Mouse (Mus musculus) gastrocnemius, postnatal 14 days (tissue): Measurements from ENCODE around the gene Plxnb1. TPM values are rescaled to one million over a fixed set of nuclear protein-coding genes. Genes with fewer than 3 reads are reported as not detected.

Experiments used
- DNase-seq: peaks from one replicate; pipeline ENCODE4 v3.0.0; 2021; ENCODE audit warnings: mixed read lengths
- intact Hi-C: fragments of 180-260 bp; cut with DNase I; formaldehyde crosslinking; loops from one replicate; pipeline ENCODE4 v1.15.1; 2025; ENCODE audit warnings: low total_unique reads
- total RNA-seq, 2 experiments: library from RNA; stranded (reverse); gene quantifications; 2 replicates each; pipeline ENCODE4 v1.2.3; 2021

Gene Plxnb1
- total RNA-seq, 2 experiments from 2014 or later = 2.1 to 3.8 TPM

GRCm38 (mm10) chr9:109059136-109059903, 35.9 kb upstream of the Plxnb1 start, which contains the start of gene Trex1:
TSS of gene Trex1 (minus strand) at chr9:109059734.
- peak; percentile 92 for DNase-seq
- intact Hi-C loops = loop anchor here (2.0 kb wide), 1 partner anchor 55 kb away; no protein-coding TSS in a partner anchor

- DNase-seq = no peak
- intact Hi-C loops = no loop called here
These were observed 34.8 kb upstream of the Plxnb1 start for GRCm38 (mm10) chr9:109060184-109060897.

GRCm38 (mm10) chr9:109060898-109061295, 34.3 kb upstream of the Plxnb1 start:
- no peak for DNase-seq
- intact Hi-C loops = no loop called here

GRCm38 (mm10) chr9:109068095-109068735, 27.0 kb upstream of the Plxnb1 start:
- DNase-seq = no peak
- intact Hi-C loops = no loop called here

GRCm38 (mm10) chr9:109073661-109074573, 21.3 kb upstream of the Plxnb1 start, which contains the start of gene Atrip:
TSS of gene Atrip (minus strand) at chr9:109074124.
- DNase-seq = peak; percentile 93
- intact Hi-C loops = no loop called here

GRCm38 (mm10) chr9:109080516-109080915, 14.7 kb upstream of the Plxnb1 start:
- DNase-seq = no peak
- intact Hi-C loops = no loop called here

- intact Hi-C loops = no loop called here
- no peak for DNase-seq
These were observed 13.5 kb upstream of the Plxnb1 start for GRCm38 (mm10) chr9:109081749-109082123.

- intact Hi-C loops = no loop called here
- peak; percentile 77 for DNase-seq
These were observed 12.9 kb upstream of the Plxnb1 start, which contains the start of the genes Ccdc51 and Tma7 for GRCm38 (mm10) chr9:109082124-109082800. TSS of gene Ccdc51 (plus strand) at chr9:109082493. TSS of gene Tma7 (minus strand) at chr9:109082587.

GRCm38 (mm10) chr9:109084922-109085321, 10.3 kb upstream of the Plxnb1 start:
- intact Hi-C loops = loop anchor here (5.0 kb wide), 1 partner anchor 37 kb away; no protein-coding TSS in a partner anchor
- DNase-seq = no peak

- DNase-seq = peak; percentile 37
- intact Hi-C loops = loop anchor here (5.0 kb wide), 1 partner anchor 34 kb away; no protein-coding TSS in a partner anchor
These were observed 7.2 kb upstream of the Plxnb1 start for GRCm38 (mm10) chr9:109087987-109088386.

GRCm38 (mm10) chr9:109090446-109090845, 4.7 kb upstream of the Plxnb1 start:
- DNase-seq = no peak
- intact Hi-C loops = no loop called here

GRCm38 (mm10) chr9:109091802-109092201, 3.4 kb upstream of the Plxnb1 start:
- no peak for DNase-seq
- intact Hi-C loops = no loop called here

GRCm38 (mm10) chr9:109092799-109093198, 2.4 kb upstream of the Plxnb1 start:
- intact Hi-C loops = no loop called here
- DNase-seq = no peak

GRCm38 (mm10) chr9:109093786-109094552, 1.2 kb upstream of the Plxnb1 start:
- no peak for DNase-seq
- intact Hi-C loops = no loop called here

GRCm38 (mm10) chr9:109094553-109095136, 544 bp upstream of the Plxnb1 start:
- intact Hi-C loops = no loop called here
- no peak for DNase-seq

GRCm38 (mm10) chr9:109096251-109096661, 1.1 kb downstream of the Plxnb1 start:
- intact Hi-C loops = no loop called here
- DNase-seq = no peak

- DNase-seq = no peak
- intact Hi-C loops = no loop called here
These were observed 1.7 kb downstream of the Plxnb1 start for GRCm38 (mm10) chr9:109096856-109097255.
